Mouse (Mus musculus) embryonic stem cell, embryonic (primary cell): Measurements from ENCODE around the gene Gm10563.

Source experiments
- CTCF ChIA-PET, 4 experiments: fragments of 300-600 bp in 2 of 4; fragments of 350-600 bp in 2 of 4; sonication (Branson Sonifier 250); formaldehyde crosslinking; loops; one replicate each; lab custom pipeline; 2022; ENCODE audit warnings: inconsistent platforms in 2 of 4; lab: Charles Lee
- POLR2A ChIA-PET, 4 experiments: fragments of 300-600 bp in 2 of 4; fragments of 350-600 bp in 2 of 4; sonication (Branson Sonifier 250); formaldehyde crosslinking; loops; one replicate each; lab custom pipeline; 2022; ENCODE audit warnings: antibody characterized with exemption in 4 of 4, inconsistent platforms in 1 of 4; lab: Charles Lee

Gene Gm10563

GRCm38 (mm10) chr4:155589356-155589755 lies 55.9 kb downstream of the Gm10563 start:
- ChIA-PET CTCF (interaction anchor here in 3 of 4 experiments (1.0 to 1.2 kb wide), 3 partner anchors 9 kb away, joined by 3 to 4 read pairs (median 3); no protein-coding TSS in a partner anchor), POLR2A (interaction anchor here in 2 of 4 experiments (0.6 to 3.4 kb wide), 12 partner anchors 9 to 213 kb away, joined by 3 to 20 read pairs (median 3); partner anchors contain the start of gene Slc35e2 (in 1 of the 2))

DNA sequence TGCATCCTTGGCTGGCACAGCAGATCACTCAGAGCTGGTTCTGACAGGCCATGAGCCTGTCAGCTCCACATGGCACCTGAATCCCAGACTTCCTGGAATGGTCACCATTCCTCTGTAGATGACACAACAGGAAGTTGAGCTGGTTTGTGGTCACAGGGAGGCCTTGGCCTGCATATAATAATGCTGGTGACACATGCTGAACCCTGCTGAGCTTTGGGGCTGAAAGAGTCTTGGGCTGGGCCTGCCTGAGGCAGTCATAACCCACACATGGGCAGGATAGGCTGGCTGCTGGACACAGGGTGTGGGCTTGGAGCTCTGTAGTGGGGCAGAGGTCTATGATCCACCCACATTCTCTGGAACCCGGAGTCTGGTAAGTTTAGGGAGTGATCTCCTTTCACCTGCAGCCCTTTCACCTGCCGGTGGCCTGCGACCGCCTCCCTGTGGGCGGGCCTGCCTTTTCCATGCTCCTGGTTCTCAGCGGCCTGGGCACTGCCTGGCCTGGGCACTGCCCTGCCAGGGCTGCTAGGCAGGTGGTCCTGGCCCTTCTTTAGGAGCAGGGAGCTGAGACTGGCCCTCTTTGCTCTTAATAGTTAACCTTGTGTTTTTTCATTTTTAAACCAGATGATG lies 62.8 kb downstream of the Gm10563 start:
- ChIA-PET POLR2A (interaction anchor here in 2 of 4 experiments (1.2 to 1.5 kb wide), 2 partner anchors 8 to 19 kb away, joined by 3 to 5 read pairs; partner anchors contain the start of gene Slc35e2 (in 1 of the 2)), CTCF (interaction anchor here in 1 of 4 experiments (0.7 to 1.1 kb wide), 3 partner anchors 12 to 101 kb away, joined by 3 read pairs; no protein-coding TSS in a partner anchor)

DNA sequence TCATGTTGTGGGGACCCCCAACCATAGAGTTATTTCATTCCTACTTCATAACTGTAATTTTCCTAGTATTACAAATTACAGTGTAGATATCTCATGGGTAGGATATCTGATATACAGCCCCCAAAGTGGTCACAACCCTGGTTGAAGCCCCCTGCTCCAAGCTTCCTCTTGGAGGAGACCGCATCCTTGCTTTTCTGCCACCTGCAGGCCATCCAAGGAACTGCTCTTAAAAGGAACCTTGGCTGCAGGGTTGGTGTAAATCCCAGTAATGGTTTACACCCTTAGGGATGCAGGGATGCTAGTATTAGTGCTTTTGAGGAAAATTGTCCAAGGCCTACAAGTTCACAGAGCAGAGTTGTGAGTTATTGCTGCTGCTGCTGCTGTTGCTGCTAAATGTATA lies 64.8 kb downstream of the Gm10563 start:
- POLR2A ChIA-PET: interaction anchor here in 2 of 4 experiments (0.6 to 1.8 kb wide), 8 partner anchors 9 to 154 kb away, joined by 3 to 5 read pairs (median 3); no protein-coding TSS in a partner anchor
- CTCF ChIA-PET: interaction anchor here (0.5 to 2.0 kb wide), 19 partner anchors 9 to 211 kb away, joined by 3 to 11 read pairs (median 4); partner anchors contain the start of gene Mib2 (in 1 of the 4)

- ChIA-PET CTCF (interaction anchor here in 2 of 4 experiments (0.6 to 2.0 kb wide), 4 partner anchors 18 to 96 kb away, joined by 3 to 10 read pairs (median 4); no protein-coding TSS in a partner anchor), POLR2A (interaction anchor here in 2 of 4 experiments (0.8 to 1.6 kb wide), 3 partner anchors 23 to 96 kb away, joined by 3 to 4 read pairs (median 3); no protein-coding TSS in a partner anchor)
Observed at GRCm38 (mm10) chr4:155578336-155579125, 66.7 kb downstream of the Gm10563 start.

DNA sequence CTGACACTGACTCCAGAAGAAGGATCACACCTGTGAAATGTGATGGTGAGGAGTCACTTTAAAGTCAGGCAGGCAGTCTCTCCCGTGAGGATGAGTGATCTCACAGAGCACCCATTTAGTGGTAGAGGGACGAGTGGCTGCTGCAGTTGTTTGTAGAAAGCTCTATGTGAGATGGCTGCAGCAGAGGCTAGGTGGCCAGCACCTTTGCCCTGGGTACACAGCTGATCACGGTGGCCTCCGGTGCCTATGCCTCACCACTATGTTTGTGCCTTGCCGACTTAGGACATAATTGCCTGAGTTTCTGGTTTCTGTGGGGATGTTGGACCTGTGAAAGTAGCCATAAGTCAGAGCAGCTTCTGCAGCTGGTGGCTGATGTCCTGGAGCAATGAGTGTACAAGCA lies 67.5 kb downstream of the Gm10563 start:
- POLR2A ChIA-PET: interaction anchor here in 3 of 4 experiments (0.5 to 2.0 kb wide), 8 partner anchors 11 to 137 kb away, joined by 3 to 4 read pairs (median 3); no protein-coding TSS in a partner anchor
- CTCF ChIA-PET: interaction anchor here in 3 of 4 experiments (0.5 to 1.2 kb wide), 4 partner anchors 29 to 227 kb away, joined by 3 to 5 read pairs (median 4); no protein-coding TSS in a partner anchor

- ChIA-PET POLR2A (interaction anchor here in 3 of 4 experiments (0.5 to 3.0 kb wide), 13 partner anchors 10 to 137 kb away, joined by 3 to 15 read pairs (median 3); no protein-coding TSS in a partner anchor), CTCF (interaction anchor here in 2 of 4 experiments (0.5 to 1.2 kb wide), 3 partner anchors 96 to 227 kb away, joined by 3 to 5 read pairs (median 3); no protein-coding TSS in a partner anchor)
Observed at GRCm38 (mm10) chr4:155577132-155577531, 68.1 kb downstream of the Gm10563 start.

- ChIA-PET POLR2A (interaction anchor here in 3 of 4 experiments (0.6 to 3.0 kb wide), 16 partner anchors 8 to 535 kb away, joined by 3 to 15 read pairs (median 4); partner anchors contain the start of genes 9430015G10Rik (in 1 of the 3) and Slc35e2 (in 1 of the 3)), CTCF (interaction anchor here in 3 of 4 experiments (0.6 to 2.3 kb wide), 3 partner anchors 59 to 94 kb away, joined by 5 to 12 read pairs (median 8); no protein-coding TSS in a partner anchor)
Observed at GRCm38 (mm10) chr4:155575521-155575920, 69.7 kb downstream of the Gm10563 start.

DNA sequence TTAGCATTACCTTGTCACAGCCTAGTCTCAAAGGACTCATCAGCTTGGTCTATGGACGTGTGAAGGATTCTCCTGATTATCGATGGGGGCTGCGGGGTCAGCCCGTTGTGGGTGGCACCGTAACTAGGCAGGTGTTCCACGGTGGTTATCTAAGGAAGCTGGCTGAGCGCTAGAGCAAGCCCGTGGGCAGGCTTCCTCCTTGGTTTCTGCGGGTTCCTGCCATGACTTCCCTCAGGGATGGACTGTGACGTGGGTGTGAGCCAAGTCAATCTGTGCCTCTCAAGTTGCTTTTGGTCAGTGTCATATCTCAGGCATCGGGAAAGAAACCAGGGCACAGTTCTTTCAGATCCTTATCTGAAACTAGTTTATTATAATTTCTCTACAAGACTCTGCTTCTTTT lies 70.3 kb downstream of the Gm10563 start:
- CTCF ChIA-PET: interaction anchor here in 3 of 4 experiments (0.6 to 2.3 kb wide), 3 partner anchors 94 to 671 kb away, joined by 3 to 8 read pairs (median 5); no protein-coding TSS in a partner anchor

GRCm38 (mm10) chr4:155573876-155574275 lies 71.3 kb downstream of the Gm10563 start:
- ChIA-PET POLR2A (interaction anchor here in 2 of 4 experiments (1.1 to 2.2 kb wide), 5 partner anchors 11 to 50 kb away, joined by 3 to 6 read pairs (median 4); partner anchors contain the start of gene Nadk (in 1 of the 2)), CTCF (interaction anchor here in 2 of 4 experiments (0.6 to 0.8 kb wide), 2 partner anchors 59 to 528 kb away, joined by 3 to 4 read pairs; no protein-coding TSS in a partner anchor)

More for the DNA sequence above, 70.3 kb downstream of the Gm10563 start:
- POLR2A ChIA-PET: interaction anchor here in 3 of 4 experiments (0.8 to 3.0 kb wide), 12 partner anchors 8 to 130 kb away, joined by 3 to 15 read pairs (median 4); partner anchors contain the start of gene Slc35e2 (in 1 of the 3)

- POLR2A ChIA-PET: interaction anchor here in 3 of 4 experiments (0.5 to 1.7 kb wide), 9 partner anchors 10 to 202 kb away, joined by 3 to 6 read pairs (median 4); partner anchors contain the start of genes Nadk (in 1 of the 3) and Vwa1 (in 1 of the 3)
- CTCF ChIA-PET: interaction anchor here in 3 of 4 experiments (0.5 to 0.9 kb wide), 5 partner anchors 58 to 529 kb away, joined by 3 to 4 read pairs (median 4); no protein-coding TSS in a partner anchor
Observed at GRCm38 (mm10) chr4:155573155-155573554, 72.1 kb downstream of the Gm10563 start.

GRCm38 (mm10) chr4:155571442-155571841 lies 73.8 kb downstream of the Gm10563 start:
- CTCF ChIA-PET: interaction anchor here in 2 of 4 experiments (1.3 to 3.1 kb wide), 4 partner anchors 9 to 150 kb away, joined by 4 to 13 read pairs (median 8); no protein-coding TSS in a partner anchor
- POLR2A ChIA-PET: interaction anchor here in 3 of 4 experiments (0.7 to 1.7 kb wide), 11 partner anchors 8 to 349 kb away, joined by 3 to 6 read pairs (median 3); partner anchors contain the start of genes Ski (in 1 of the 3) and Slc35e2 (in 1 of the 3)

- ChIA-PET POLR2A (interaction anchor here in 2 of 4 experiments (0.6 to 1.5 kb wide), 12 partner anchors 7 to 283 kb away, joined by 3 to 5 read pairs (median 3); partner anchors contain the start of genes Mib2 (in 1 of the 2) and Slc35e2 (in 1 of the 2)), CTCF (interaction anchor here in 3 of 4 experiments (0.7 to 3.1 kb wide), 4 partner anchors 10 to 151 kb away, joined by 3 to 13 read pairs (median 7); no protein-coding TSS in a partner anchor)
Observed at GRCm38 (mm10) chr4:155570315-155570714, 74.9 kb downstream of the Gm10563 start.

DNA sequence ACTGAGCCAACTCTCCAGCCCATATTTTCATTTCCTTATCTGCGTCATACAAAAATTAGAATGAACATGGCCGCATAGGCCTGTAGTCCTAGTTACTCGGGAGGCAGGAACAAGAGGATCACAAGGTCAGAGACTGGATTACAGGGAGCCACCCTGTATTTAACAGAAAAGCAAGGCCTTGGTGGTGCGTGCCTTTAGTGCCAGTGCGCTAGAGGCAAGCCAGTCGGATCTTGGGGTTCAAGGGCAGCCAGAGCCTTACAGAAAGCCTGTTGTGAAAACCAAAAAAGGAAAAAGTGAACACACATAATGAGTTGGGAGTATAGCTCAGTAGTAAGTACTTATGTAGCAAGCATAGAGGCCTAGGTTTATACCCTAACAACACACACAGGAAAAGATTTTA lies 75.4 kb downstream of the Gm10563 start:
- CTCF ChIA-PET: interaction anchor here in 2 of 4 experiments (0.5 to 3.1 kb wide), 3 partner anchors 10 to 78 kb away, joined by 3 to 11 read pairs (median 3); no protein-coding TSS in a partner anchor
- POLR2A ChIA-PET: interaction anchor here in 2 of 4 experiments (0.6 to 1.4 kb wide), 6 partner anchors 10 to 211 kb away, joined by 3 to 5 read pairs (median 3); partner anchors contain the start of genes Mib2 (in 1 of the 2) and Slc35e2 (in 1 of the 2)

- CTCF ChIA-PET: no interaction called here
- POLR2A ChIA-PET: no interaction called here
Observed at GRCm38 (mm10) chr4:155568632-155569370, 76.4 kb downstream of the Gm10563 start.

DNA sequence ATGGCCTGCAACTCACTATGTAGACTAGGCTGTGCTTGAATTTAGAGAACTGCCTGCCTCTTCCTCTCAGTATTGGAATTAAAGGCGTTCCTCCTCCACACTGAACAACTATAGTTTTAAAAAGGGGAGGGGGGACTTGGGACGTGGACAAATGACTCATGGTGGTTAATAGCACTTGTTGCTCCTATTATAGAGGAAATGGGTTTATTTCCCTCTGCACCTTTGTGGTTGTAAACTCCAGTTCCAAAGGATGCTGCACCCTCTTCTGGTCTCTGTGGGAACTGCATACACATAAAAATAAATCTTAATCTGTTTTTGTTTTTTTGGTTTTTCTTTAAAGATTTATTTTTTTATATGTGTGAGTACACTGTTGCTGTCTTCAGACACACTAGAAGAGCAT lies 77.0 kb downstream of the Gm10563 start:
- ChIA-PET CTCF (no interaction called here), POLR2A (no interaction called here)

DNA sequence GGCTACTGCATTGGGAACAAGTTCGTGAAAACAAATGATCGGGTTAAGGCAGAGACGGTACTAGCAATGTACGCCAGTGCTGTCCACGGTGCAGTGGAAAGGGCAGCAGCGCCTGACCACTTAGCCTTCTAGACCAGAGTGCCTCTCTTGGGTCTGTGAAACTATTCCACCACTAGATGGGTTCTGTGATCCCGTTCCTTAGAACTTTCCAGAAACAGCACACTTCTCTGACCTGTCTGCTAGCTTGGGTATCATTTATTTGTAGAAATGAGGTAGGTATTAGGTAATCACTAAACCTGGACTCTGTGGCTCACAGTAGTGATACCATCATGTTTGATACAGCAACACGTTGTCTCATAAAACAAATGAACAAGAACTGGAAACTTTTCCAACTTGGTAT lies 78.7 kb downstream of the Gm10563 start:
- CTCF ChIA-PET: interaction anchor here in 1 of 4 experiments (0.5 kb wide), 1 partner anchor 620 kb away, joined by 6 read pairs; no protein-coding TSS in a partner anchor
- POLR2A ChIA-PET: interaction anchor here in 3 of 4 experiments (0.6 to 1.5 kb wide), 7 partner anchors 9 to 236 kb away, joined by 3 to 9 read pairs (median 3); partner anchors contain the start of genes Mrpl20 (in 1 of the 3) and Prkcz (in 1 of the 3)
